14 mouse cellular contexts compared by ENCODE assay signal in the genomic region with DNA sequence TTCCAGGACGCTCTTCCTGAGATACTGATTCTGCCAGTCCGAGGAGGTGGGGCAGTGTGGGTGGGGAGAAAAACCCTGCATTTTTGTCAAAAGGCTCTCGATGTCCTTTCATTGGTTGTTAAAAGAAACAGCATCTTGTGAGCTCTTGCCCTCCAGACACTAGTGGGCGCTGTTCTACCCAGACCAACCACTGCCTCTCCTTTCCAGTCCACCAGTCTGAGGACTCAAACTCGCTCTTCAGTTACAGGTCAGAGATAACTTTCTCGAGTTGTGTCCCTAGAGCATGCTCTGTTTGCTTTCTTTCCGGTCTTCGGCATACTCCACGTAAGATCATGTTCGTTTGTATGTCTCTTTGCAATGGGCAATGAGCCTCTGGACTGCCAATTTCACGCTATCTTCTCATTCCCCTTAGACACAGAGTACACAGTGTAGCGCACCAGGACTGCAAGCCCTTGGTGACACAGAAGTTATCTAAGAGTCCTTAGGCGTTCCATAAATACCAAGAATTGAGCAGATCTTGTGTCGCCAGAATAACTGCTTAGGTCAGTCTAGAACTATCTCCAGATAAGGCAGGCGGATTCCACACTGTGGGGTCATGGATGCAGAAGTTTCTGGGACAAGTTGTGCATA.
DNase-seq lines count a peak whose midpoint lies in the region; TF ChIP-seq lines count a peak whose summit lies in the region.
"Had no signal": no experiment of that assay in that cellular context is flagged by ENCODE, and none has a peak within 500 bp of the region (broad histone marks: within the 10 kb centered on the region; RNA-seq: fewer than 3 reads in every experiment).

No protein-coding gene starts in this region.

- no peaks in the 10 kb centered on the region for H3K36me3 ChIP-seq in heart, adult 2 months (ENCODE audit: control insufficient read depth, insufficient read depth, low read length)
- H3K36me3 ChIP-seq: hindbrain, embryonic 10.5 days; liver, embryonic 15.5 days; midbrain, embryonic 15.5 days had no signal

- WGBS in heart, adult 2 months, result 47% methylated on average over 15 of the region's 15 CpGs
- 66% methylated on average over 15 of the region's 15 CpGs for WGBS in lung, adult 2 months

- TF ChIP-seq EP300 in heart, adult 2 months (IDR thresholded peaks at IDR 0.05; ENCODE audit: insufficient read depth, low read depth, low read length), result no peak

- no peaks in the 10 kb centered on the region; the same call in 1 of the 2 replicates for H3K4me1 ChIP-seq in heart, adult 2 months (ENCODE audit: control insufficient read depth, insufficient read depth, low read length)
- no peaks in the 10 kb centered on the region for H3K4me1 ChIP-seq in lung, adult 2 months (ENCODE audit: control insufficient read depth, insufficient read depth, low read length)
- H3K4me1 ChIP-seq: liver, embryonic 15.5 days had no signal

- H3K27me3 ChIP-seq in heart, adult 2 months (ENCODE audit: control insufficient read depth, insufficient read depth, low read length), result no peaks in the 10 kb centered on the region
- H3K27me3 ChIP-seq: liver, embryonic 15.5 days; midbrain, embryonic 15.5 days had no signal

- TF ChIP-seq POLR2A in heart, adult 2 months (IDR thresholded peaks at IDR 0.05; ENCODE audit: insufficient read depth, low read depth, low read length), result no peak
- no peak for TF ChIP-seq POLR2A in lung, adult 2 months (IDR thresholded peaks at IDR 0.05; ENCODE audit: borderline replicate concordance, extremely low read depth, low read depth, low read length)

- peak in 1 of 2 experiments; percentile 18 for DNase-seq in heart, adult 2 months
- no peak for DNase-seq in heart, postnatal 25 days (ENCODE audit: low spot score)
- peak; percentile 6 for DNase-seq in lung, adult 2 months
- no peak for DNase-seq in lung, postnatal 10 days
- DNase-seq in ES-CJ7 (ENCODE audit: low read depth, low spot score), result peak; percentile 70
- peak; percentile 10 for DNase-seq in induced T-regulatory cell, adult 2 months (ENCODE audit: low read depth)
- no peak for DNase-seq in adrenal gland, adult 18-20 months (ENCODE audit: low spot score in 2 of 2)
- no peak for DNase-seq in right cerebral cortex, adult 2 months (ENCODE audit: low spot score in 2 of 2)
- DNase-seq: adrenal gland, postnatal 14 days; cerebellum, adult 2 months; kidney, postnatal 10 days had no signal

- no peak overlapping the region for H3K9ac ChIP-seq in heart, adult 2 months (ENCODE audit: low read depth, low read length)
- H3K9ac ChIP-seq: liver, embryonic 15.5 days; midbrain, embryonic 15.5 days had no signal

- H3K79me2 ChIP-seq in heart, adult 2 months (replicated peaks; ENCODE audit: control insufficient read depth, insufficient read depth, low read length), result no peaks in the 10 kb centered on the region

- H3K4me3 ChIP-seq in heart, adult 2 months, result no peak overlapping the region
- H3K4me3 ChIP-seq in lung, adult 2 months (replicated peaks; ENCODE audit: extremely low read depth, low read depth, low read length), result no peak overlapping the region
- H3K4me3 ChIP-seq: hindbrain, embryonic 10.5 days; liver, embryonic 15.5 days; midbrain, embryonic 15.5 days had no signal

- H3K27ac ChIP-seq in heart, adult 2 months, result no peak overlapping the region; the same call in 1 of the 2 replicates
- H3K27ac ChIP-seq: hindbrain, embryonic 10.5 days; liver, embryonic 15.5 days; midbrain, embryonic 15.5 days had no signal

- intact Hi-C loops in heart, adult 2 months (cut with DNase I), result no loop called here
- intact Hi-C loops in heart, postnatal 25 days (cut with DNase I), result no loop called here

- TF ChIP-seq CTCF in heart, adult 2 months (IDR thresholded peaks at IDR 0.05), result peak; percentile 59
- peak; percentile 52; the same call in 1 of the 2 replicates for TF ChIP-seq CTCF in lung, adult 2 months (IDR thresholded peaks at IDR 0.05; ENCODE audit: insufficient read depth, low read length)

Comparison
In these comparisons a context has a peak if more than half of its experiments do, and no peak if none do; other contexts are left out.
1. DNase-seq: peak in lung, adult 2 months (single experiment), ES-CJ7 (single experiment) and induced T-regulatory cell, adult 2 months (single experiment); none in heart, postnatal 25 days (single experiment), lung, postnatal 10 days (single experiment), adrenal gland, adult 18-20 months (0 of 2) and right cerebral cortex, adult 2 months (0 of 2).